In genomic region chr7:139896271-139896670, GRCm38 (mm10) we compare ENCODE assay signal across 18 mouse cellular contexts. TPM values are rescaled to one million over a fixed set of nuclear protein-coding genes. Genes with fewer than 3 reads are reported as not detected.
A peak's percentile ranks its signal among the peaks of the same experiment; 100 is the strongest.
DNase-seq lines count a peak whose midpoint lies in the region; ATAC-seq lines count a peak whose summit lies in the region.
"Had no signal": no experiment of that assay in that cellular context is flagged by ENCODE, and none has a peak within 500 bp of the region (broad histone marks: within the 10 kb centered on the region; RNA-seq: fewer than 3 reads in every experiment).

No protein-coding gene starts in this region.

- no peak overlapping the region for H3K27ac ChIP-seq in midbrain, embryonic 11.5 days (ENCODE audit: low read depth, low read length)
- no peak overlapping the region for H3K27ac ChIP-seq in midbrain, embryonic 10.5 days (replicated peaks)
- no peak overlapping the region for H3K27ac ChIP-seq in midbrain, embryonic 13.5 days
- H3K27ac ChIP-seq: intestine, embryonic 15.5 days had no signal

- DNase-seq in cerebellum, postnatal 25 days = peak; percentile 42 to 60
- DNase-seq in cerebellum, adult 11 months = no peak
- DNase-seq in midbrain, embryonic 11.5 days (ENCODE audit: low spot score, missing footprints) = peak; percentile 68
- no peak for DNase-seq in midbrain, embryonic 10.5 days (ENCODE audit: low spot score)
- DNase-seq in yolk sac, embryonic 10.5 days (ENCODE audit: low spot score) = no peak
- DNase-seq: adrenal gland, postnatal 10 days; B cell, adult 2 months; left cerebral cortex, postnatal 4 days; lung, adult 18-20 months; thymus, postnatal 4 days had no signal

- ATAC-seq in midbrain, embryonic 11.5 days (ENCODE audit: low FRiP score) = no peak
- no peak for ATAC-seq in midbrain, embryonic 13.5 days
- no peak for ATAC-seq in CD4-positive, CD25-positive, alpha-beta regulatory T cell, adult 4 months
- ATAC-seq: intestine, embryonic 15.5 days had no signal

- H3K4me2 ChIP-seq in midbrain, embryonic 11.5 days = no peak overlapping the region
- 0 out of 2 replicates have a peak overlapping the region, but pooled peaks have one; percentile 77 for H3K4me2 ChIP-seq in midbrain, embryonic 13.5 days (replicated peaks)
- H3K4me2 ChIP-seq: heart, embryonic 11.5 days had no signal

- no peaks in the 10 kb centered on the region for H3K36me3 ChIP-seq in midbrain, embryonic 11.5 days (ENCODE audit: control insufficient read depth, insufficient read depth, low read length)
- no peaks in the 10 kb centered on the region for H3K36me3 ChIP-seq in midbrain, embryonic 10.5 days
- H3K36me3 ChIP-seq in midbrain, embryonic 13.5 days = no peaks in the 10 kb centered on the region
- H3K36me3 ChIP-seq: intestine, embryonic 15.5 days had no signal

- H3K4me1 ChIP-seq in midbrain, embryonic 11.5 days (ENCODE audit: control insufficient read depth, insufficient read depth, low read length) = no peaks in the 10 kb centered on the region
- H3K4me1 ChIP-seq in midbrain, embryonic 10.5 days = peaks cover 13% of the 10 kb centered on the region
- H3K4me1 ChIP-seq in midbrain, embryonic 13.5 days (replicated peaks) = peaks cover 20% of the 10 kb centered on the region

- no peak overlapping the region for H3K9ac ChIP-seq in midbrain, embryonic 11.5 days (ENCODE audit: low read length)
- no peak overlapping the region for H3K9ac ChIP-seq in midbrain, embryonic 13.5 days (replicated peaks)
- H3K9ac ChIP-seq: intestine, embryonic 15.5 days had no signal

- no peak overlapping the region for H3K4me3 ChIP-seq in midbrain, embryonic 11.5 days (ENCODE audit: low read depth, low read length)
- no peak overlapping the region for H3K4me3 ChIP-seq in midbrain, embryonic 10.5 days
- H3K4me3 ChIP-seq in midbrain, embryonic 13.5 days (replicated peaks) = no peak overlapping the region
- H3K4me3 ChIP-seq: erythroblast, embryonic 14.5 days; intestine, embryonic 15.5 days had no signal

- no peaks in the 10 kb centered on the region for H3K9me3 ChIP-seq in midbrain, embryonic 11.5 days (ENCODE audit: control insufficient read depth, low read length)
- H3K9me3 ChIP-seq in midbrain, embryonic 10.5 days (replicated peaks) = no peaks in the 10 kb centered on the region
- no peaks in the 10 kb centered on the region for H3K9me3 ChIP-seq in midbrain, embryonic 13.5 days
- H3K9me3 ChIP-seq: intestine, embryonic 15.5 days had no signal

- WGBS in midbrain, embryonic 11.5 days = 83% methylated on average over 7 of the region's 7 CpGs
- WGBS in midbrain, embryonic 10.5 days = 79% methylated on average over 7 of the region's 7 CpGs
- 79% methylated on average over 7 of the region's 7 CpGs for WGBS in midbrain, embryonic 13.5 days

- H3K27me3 ChIP-seq in midbrain, embryonic 11.5 days (ENCODE audit: control insufficient read depth, insufficient read depth, low read length) = peaks cover 29% of the 10 kb centered on the region
- peaks cover 69% of the 10 kb centered on the region for H3K27me3 ChIP-seq in midbrain, embryonic 10.5 days (ENCODE audit: low read depth, poor library complexity, severe bottlenecking)
- H3K27me3 ChIP-seq in midbrain, embryonic 13.5 days = peaks cover 53% of the 10 kb centered on the region

RNA-seq across cellular contexts. Expression of gene Kndc1, which starts 1.8 kb away (rescaled TPM):
- 0.55 and 0.79 TPM in 2 replicates for polyA plus RNA-seq in midbrain, embryonic 11.5 days (2014; fragmentation: Nextera tagmentation; extraction: Ambion mirVana)
- polyA plus RNA-seq in midbrain, embryonic 10.5 days (2016; fragmentation: Nextera tagmentation; extraction: Ambion mirVana) = 0.31 and 0.35 TPM in 2 replicates
- 6.0 and 7.2 TPM in 2 replicates for polyA plus RNA-seq in midbrain, embryonic 13.5 days (2015; fragmentation: Nextera tagmentation; extraction: Ambion mirVana)
- under 1 TPM; 0.44 to 0.58 TPM for polyA plus RNA-seq in CD4-positive, CD25-positive, alpha-beta regulatory T cell, adult 4 months (2017; shearing (Covaris generic))
- polyA plus RNA-seq: erythroblast, embryonic 14.5 days; liver, adult 2 months had no signal

RNA-seq across cellular contexts. Expression of gene Utf1, which starts 47.3 kb away (rescaled TPM):
- polyA plus RNA-seq in midbrain, embryonic 11.5 days (2014; fragmentation: Nextera tagmentation; extraction: Ambion mirVana) = not detected in 2 replicates
- polyA plus RNA-seq in midbrain, embryonic 10.5 days (2016; fragmentation: Nextera tagmentation; extraction: Ambion mirVana) = 0.16 TPM in 1 of 2 replicates, not detected in the other
- not detected in 2 replicates for polyA plus RNA-seq in midbrain, embryonic 13.5 days (2015; fragmentation: Nextera tagmentation; extraction: Ambion mirVana)
- 1 to 10 TPM; 3.7 to 6.1 TPM for polyA plus RNA-seq in CD4-positive, CD25-positive, alpha-beta regulatory T cell, adult 4 months (2017; shearing (Covaris generic))
- polyA plus RNA-seq: embryonic facial prominence, embryonic 11.5 days; erythroblast, embryonic 14.5 days; gonadal fat pad, adult 2 months; heart, embryonic 11.5 days; intestine, embryonic 15.5 days; liver, adult 2 months had no signal

Comparison
In these comparisons a context has a peak if more than half of its experiments do, and no peak if none do; other contexts are left out.
1. DNase-seq: peak in cerebellum, postnatal 25 days (2 of 2) and midbrain, embryonic 11.5 days (single experiment); none in cerebellum, adult 11 months (single experiment), midbrain, embryonic 10.5 days (single experiment) and yolk sac, embryonic 10.5 days (single experiment).